Mouse (Mus musculus): Measurements from ENCODE around the gene Taar8b. TPM values are rescaled to one million over a fixed set of nuclear protein-coding genes. Genes with fewer than 3 reads are reported as not detected.
"Not testable (repeated sequence)": the region's sequence is repeated elsewhere in the genome, so short reads cannot be mapped to it uniquely, and the experiment has no call there.

Taar8b gene
- polyA plus RNA-seq, 1 experiment from 2014 or later: not detected

DNA sequence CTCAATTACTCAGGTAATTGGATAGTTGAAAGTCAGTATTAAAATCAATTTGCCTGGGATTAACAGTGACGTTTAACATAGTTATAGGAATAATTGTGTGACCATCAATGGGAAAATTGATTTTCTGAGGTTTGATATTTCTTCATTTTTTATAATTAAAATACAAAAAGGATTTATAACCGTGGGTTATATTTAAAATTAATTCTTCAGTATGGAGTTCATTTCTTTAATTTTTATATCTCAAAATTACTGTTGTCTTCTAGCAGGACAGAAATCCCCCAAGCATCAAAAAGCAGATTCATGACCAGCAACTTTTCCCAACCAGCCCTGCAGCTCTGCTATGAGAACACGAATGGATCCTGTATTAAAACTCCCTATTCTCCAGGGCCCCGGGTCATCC lies 15.9 kb downstream of the Taar8b start, which contains the start of gene Taar8a:
TSS of gene Taar8a (plus strand) at position 301 of the 400 bp plus-strand sequence.
- H3K27me3 ChIP-seq (ENCODE audit: control insufficient read depth, insufficient read depth, low read length); H3K36me3 ChIP-seq (ENCODE audit: control insufficient read depth, insufficient read depth, low read length); H3K27ac ChIP-seq (replicated peaks; ENCODE audit: low read depth, low read length); H3K4me2 ChIP-seq (ENCODE audit: low read depth, severe bottlenecking); H3K4me3 ChIP-seq (ENCODE audit: low read depth, low read length); DNase-seq (ENCODE audit: low spot score); H3K9me3 ChIP-seq (ENCODE audit: control insufficient read depth, low read length); H3K4me1 ChIP-seq (ENCODE audit: control insufficient read depth, insufficient read depth, low read length); ATAC-seq (ENCODE audit: insufficient number of reproducible peaks, low FRiP score, low TSS enrichment, low read depth); H3K9ac ChIP-seq (ENCODE audit: low read length): not testable (repeated sequence)
- 79% methylated on average over 2 of the region's 4 CpGs for WGBS

DNA sequence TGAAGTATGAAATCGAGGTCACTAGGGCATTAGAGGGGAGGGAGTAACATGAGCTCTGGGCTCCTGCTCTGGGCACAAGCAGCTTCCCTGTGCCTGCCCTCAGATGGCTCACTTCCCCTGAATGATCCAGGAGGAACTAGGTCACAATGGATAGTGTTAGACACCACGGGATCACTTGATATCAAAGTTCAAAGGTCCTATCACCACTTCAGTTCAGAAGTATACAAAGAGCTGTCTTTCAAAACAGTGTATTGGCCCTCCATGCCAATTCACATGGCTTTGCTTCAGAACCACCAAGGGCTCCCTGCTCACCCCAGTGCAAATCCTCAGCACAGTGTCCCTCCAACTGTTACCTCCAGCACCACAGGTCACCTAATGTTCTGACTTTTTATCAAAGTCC lies 17.3 kb downstream of the Taar8b start:
- H3K9me3 ChIP-seq (ENCODE audit: control insufficient read depth, low read length); DNase-seq (ENCODE audit: low spot score); H3K9ac ChIP-seq (ENCODE audit: low read length); H3K4me1 ChIP-seq (ENCODE audit: control insufficient read depth, insufficient read depth, low read length); H3K27ac ChIP-seq (replicated peaks; ENCODE audit: low read depth, low read length); H3K4me2 ChIP-seq (ENCODE audit: low read depth, severe bottlenecking); ATAC-seq (ENCODE audit: insufficient number of reproducible peaks, low FRiP score, low TSS enrichment, low read depth); H3K4me3 ChIP-seq (ENCODE audit: low read depth, low read length); H3K36me3 ChIP-seq (ENCODE audit: control insufficient read depth, insufficient read depth, low read length); H3K27me3 ChIP-seq (ENCODE audit: control insufficient read depth, insufficient read depth, low read length): not testable (repeated sequence)
- WGBS: 60% methylated on average over 2 of the region's 2 CpGs

DNA sequence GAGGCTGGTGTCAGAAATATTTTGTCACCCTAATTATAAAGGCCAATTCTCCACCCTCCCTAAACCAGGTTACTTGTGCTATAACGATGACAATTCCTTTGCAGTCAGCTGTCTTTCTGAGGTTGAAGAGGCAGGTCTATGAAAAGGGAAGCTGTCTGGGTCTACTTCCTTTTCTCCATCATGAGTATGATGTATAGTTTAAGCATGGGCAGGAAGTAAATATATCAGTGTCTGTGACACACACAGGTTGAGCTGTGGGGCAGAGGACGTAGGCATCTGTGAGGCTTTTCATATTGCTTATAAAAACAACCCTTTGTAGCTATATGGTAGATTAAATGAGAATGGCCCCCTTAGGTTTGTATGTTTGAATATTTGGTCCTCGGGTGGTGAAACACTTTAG lies 33.1 kb downstream of the Taar8b start:
- Histone ChIP-seq H3K4me1 (ENCODE audit: control insufficient read depth, insufficient read depth, low read length) (no peaks in the 10 kb centered on the region), H3K27ac (replicated peaks; ENCODE audit: low read depth, low read length) (no peak overlapping the region), H3K4me2 (ENCODE audit: low read depth, severe bottlenecking) (no peak overlapping the region), H3K27me3 (ENCODE audit: control insufficient read depth, insufficient read depth, low read length) (no peaks in the 10 kb centered on the region), H3K4me3 (ENCODE audit: low read depth, low read length) (no peak overlapping the region), H3K36me3 (ENCODE audit: control insufficient read depth, insufficient read depth, low read length) (no peaks in the 10 kb centered on the region), H3K9me3 (ENCODE audit: control insufficient read depth, low read length) (no peaks in the 10 kb centered on the region), H3K9ac (ENCODE audit: low read length) (no peak overlapping the region)
- DNase-seq (ENCODE audit: low spot score) (no peak), ATAC-seq (ENCODE audit: insufficient number of reproducible peaks, low FRiP score, low TSS enrichment, low read depth) (no peak)
- WGBS: 83% methylated on average over 3 of the region's 3 CpGs

DNA sequence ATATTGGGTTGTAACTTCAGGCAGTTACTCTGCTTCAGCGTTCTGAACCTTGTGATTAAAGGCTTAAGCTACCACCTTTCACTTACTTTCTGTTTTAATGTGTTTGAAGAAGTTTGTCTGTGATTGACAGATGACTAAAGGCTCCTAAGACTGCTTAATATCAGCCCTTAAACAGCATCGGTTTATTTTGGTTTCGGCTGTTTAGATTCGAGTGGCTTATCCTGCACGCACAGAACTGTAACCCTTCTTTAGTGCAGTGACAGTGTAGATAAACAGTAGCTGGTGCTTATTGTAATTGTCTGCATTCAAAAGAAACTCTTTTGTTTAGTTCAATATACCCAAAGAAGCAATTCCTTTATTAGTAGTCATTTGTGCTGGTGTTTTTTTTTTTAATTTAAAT lies 40.1 kb downstream of the Taar8b start:
- Histone ChIP-seq H3K9ac (ENCODE audit: low read length) (no peak overlapping the region), H3K4me2 (ENCODE audit: low read depth, severe bottlenecking) (no peak overlapping the region), H3K9me3 (ENCODE audit: control insufficient read depth, low read length) (no peaks in the 10 kb centered on the region), H3K27me3 (ENCODE audit: control insufficient read depth, insufficient read depth, low read length) (no peaks in the 10 kb centered on the region), H3K36me3 (ENCODE audit: control insufficient read depth, insufficient read depth, low read length) (no peaks in the 10 kb centered on the region), H3K4me3 (ENCODE audit: low read depth, low read length) (no peak overlapping the region), H3K27ac (replicated peaks; ENCODE audit: low read depth, low read length) (no peak overlapping the region), H3K4me1 (ENCODE audit: control insufficient read depth, insufficient read depth, low read length) (no peaks in the 10 kb centered on the region)
- DNase-seq (ENCODE audit: low spot score) (no peak), ATAC-seq (ENCODE audit: insufficient number of reproducible peaks, low FRiP score, low TSS enrichment, low read depth) (no peak)
- WGBS: 73% methylated on average over 5 of the region's 5 CpGs

DNA sequence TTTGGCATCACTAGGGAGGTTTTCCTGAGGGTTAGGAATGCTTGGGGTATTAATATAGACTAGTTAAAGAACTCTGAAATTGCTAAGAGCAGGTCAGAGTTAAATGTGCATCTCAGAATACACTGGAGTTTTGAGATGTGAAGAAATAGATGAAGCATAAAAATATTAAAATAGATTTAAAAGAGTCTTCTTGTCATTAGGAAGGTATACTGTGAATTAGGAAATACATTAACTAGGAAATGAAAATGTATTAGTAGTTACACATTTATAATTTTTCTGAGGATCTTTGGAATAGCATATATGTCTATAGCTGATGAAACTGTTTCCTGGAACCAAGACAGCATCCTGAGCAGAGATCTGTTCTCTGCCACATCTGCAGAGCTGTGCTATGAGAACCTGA lies 42.9 kb downstream of the Taar8b start, which contains the start of gene Taar7f:
TSS of gene Taar7f (plus strand) at position 301 of the 400 bp plus-strand sequence.
- Histone ChIP-seq H3K4me3 (ENCODE audit: low read depth, low read length) (no peak within 1 kb of the TSS), H3K27ac (replicated peaks; ENCODE audit: low read depth, low read length) (no peak within 1 kb of the TSS), H3K36me3 (ENCODE audit: control insufficient read depth, insufficient read depth, low read length) (no peaks in the 10 kb centered on the region), H3K4me2 (ENCODE audit: low read depth, severe bottlenecking) (no peak within 1 kb of the TSS), H3K9ac (ENCODE audit: low read length) (no peak within 1 kb of the TSS), H3K27me3 (ENCODE audit: control insufficient read depth, insufficient read depth, low read length) (no peaks in the 10 kb centered on the region), H3K9me3 (ENCODE audit: control insufficient read depth, low read length) (no peaks in the 10 kb centered on the region), H3K4me1 (ENCODE audit: control insufficient read depth, insufficient read depth, low read length) (no peaks in the 10 kb centered on the region)
- ATAC-seq (ENCODE audit: insufficient number of reproducible peaks, low FRiP score, low TSS enrichment, low read depth) (no peak), DNase-seq (ENCODE audit: low spot score) (no peak)

Other genes with a start within 250 kb of the Taar8b start
- not detected in 2 replicates for gene Vnn3, start 240.8 kb downstream of the Taar8b start, polyA plus RNA-seq (2014; fragmentation: Nextera tagmentation; extraction: Ambion mirVana)
- 0.33 and 0.37 TPM in 2 replicates for gene Vnn1, start 197.6 kb downstream of the Taar8b start, polyA plus RNA-seq (2014; fragmentation: Nextera tagmentation; extraction: Ambion mirVana)
- not detected in 2 replicates for gene Taar1, start 171.9 kb downstream of the Taar8b start, polyA plus RNA-seq (2014; fragmentation: Nextera tagmentation; extraction: Ambion mirVana)
- not detected in 2 replicates for gene Taar2, start 153.7 kb downstream of the Taar8b start, polyA plus RNA-seq (2014; fragmentation: Nextera tagmentation; extraction: Ambion mirVana)
- not detected in 2 replicates for gene Taar3, start 142.7 kb downstream of the Taar8b start, polyA plus RNA-seq (2014; fragmentation: Nextera tagmentation; extraction: Ambion mirVana)
- gene Taar4, start 131.8 kb downstream of the Taar8b start, polyA plus RNA-seq (2014; fragmentation: Nextera tagmentation; extraction: Ambion mirVana): not detected in 2 replicates
- not detected in 2 replicates for gene Taar5, start 121.6 kb downstream of the Taar8b start, polyA plus RNA-seq (2014; fragmentation: Nextera tagmentation; extraction: Ambion mirVana)
- gene Taar6, start 106.6 kb downstream of the Taar8b start, polyA plus RNA-seq (2014; fragmentation: Nextera tagmentation; extraction: Ambion mirVana): not detected in 2 replicates
- gene Taar7a, start 98.8 kb downstream of the Taar8b start, polyA plus RNA-seq (2014; fragmentation: Nextera tagmentation; extraction: Ambion mirVana): not detected in 2 replicates
- not detected in 2 replicates for gene Taar7b, start 92.4 kb downstream of the Taar8b start, polyA plus RNA-seq (2014; fragmentation: Nextera tagmentation; extraction: Ambion mirVana)
- not detected in 2 replicates for gene Taar7d, start 65.1 kb downstream of the Taar8b start, polyA plus RNA-seq (2014; fragmentation: Nextera tagmentation; extraction: Ambion mirVana)
- gene Taar7e, start 54.7 kb downstream of the Taar8b start, polyA plus RNA-seq (2014; fragmentation: Nextera tagmentation; extraction: Ambion mirVana): not detected in 2 replicates
- gene Taar7f, start 42.8 kb downstream of the Taar8b start, polyA plus RNA-seq (2014; fragmentation: Nextera tagmentation; extraction: Ambion mirVana): not detected in 2 replicates
- not detected in 2 replicates for gene Taar8a, start 15.8 kb downstream of the Taar8b start, polyA plus RNA-seq (2014; fragmentation: Nextera tagmentation; extraction: Ambion mirVana)
- gene Taar8c, start 9.6 kb upstream of the Taar8b start, polyA plus RNA-seq (2014; fragmentation: Nextera tagmentation; extraction: Ambion mirVana): not detected in 2 replicates
- not detected in 2 replicates for gene Taar9, start 17.2 kb upstream of the Taar8b start, polyA plus RNA-seq (2014; fragmentation: Nextera tagmentation; extraction: Ambion mirVana)
- 46.6 and 48.4 TPM in 2 replicates for gene Stx7, start 57.0 kb upstream of the Taar8b start, polyA plus RNA-seq (2014; fragmentation: Nextera tagmentation; extraction: Ambion mirVana)
- gene Moxd1, start 131.2 kb upstream of the Taar8b start, polyA plus RNA-seq (2014; fragmentation: Nextera tagmentation; extraction: Ambion mirVana): 9.2 and 10.5 TPM in 2 replicates